Mouse (Mus musculus) cerebellum, postnatal 36 days (tissue): ENCODE results near the gene Cyb561a3.
"Not testable (repeated sequence)": the region's sequence is repeated elsewhere in the genome, so short reads cannot be mapped to it uniquely, and the experiment has no call there.

Source experiments
- DNase-seq, 2 experiments: peaks; one replicate each; pipeline ENCODE4 v3.0.0; 2021 to 2022; ENCODE audit warnings: mixed read lengths in 2 of 2

Gene Cyb561a3

GRCm38 (mm10) chr19:10576690-10577561 lies at the start of gene Cyb561a3, which contains the start of gene Tmem138:
Gene Cyb561a3 (plus strand): TSS chr19:10577172.
Gene Tmem138 (minus strand): TSS chr19:10577362.
- DNase-seq = peak; percentile 91 to 93

DNA sequence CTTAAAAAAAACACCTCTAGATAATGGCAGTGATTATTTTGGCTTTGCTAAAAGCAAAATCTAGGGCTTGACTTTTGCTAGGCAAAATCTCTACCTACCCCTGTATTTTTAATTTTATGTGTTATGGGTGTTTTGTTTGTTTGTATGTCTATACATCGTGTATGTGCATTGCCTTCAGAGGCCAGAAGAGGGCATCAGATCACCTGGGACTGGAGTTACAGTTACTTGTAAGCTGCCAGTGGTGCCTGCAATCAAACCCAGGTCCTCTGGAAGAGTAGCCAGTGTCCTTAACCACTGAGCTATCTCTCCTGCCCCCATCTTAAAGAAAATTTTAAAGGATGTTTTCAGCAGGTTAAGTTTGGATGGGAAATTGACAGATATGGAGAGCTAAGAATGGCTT lies 46.9 kb upstream of the Cyb561a3 start:
- DNase-seq = no peak

DNA sequence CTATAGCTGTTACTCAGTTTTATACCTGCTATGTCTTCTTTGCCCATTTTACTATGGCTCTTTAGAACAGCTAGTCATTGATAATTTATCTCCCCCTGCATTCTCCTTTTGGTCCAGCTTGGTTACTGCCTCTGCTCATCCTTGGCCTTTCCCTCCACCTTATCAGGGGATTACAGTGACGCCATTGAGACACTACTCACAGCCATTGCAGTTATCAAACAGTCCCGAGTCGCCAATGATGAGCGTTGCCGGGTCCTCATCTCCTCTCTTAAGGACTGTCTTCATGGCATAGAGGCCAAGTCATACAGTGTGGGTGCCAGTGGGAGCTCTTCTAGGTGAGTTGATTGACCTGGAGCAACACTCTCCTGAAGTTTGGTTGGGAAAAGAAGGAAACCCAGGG lies 37.5 kb upstream of the Cyb561a3 start:
- DNase-seq = no peak

GRCm38 (mm10) chr19:10555624-10556510 lies 21.1 kb upstream of the Cyb561a3 start, which contains the start of gene Tmem216:
Gene Tmem216 (minus strand): TSS chr19:10556238.
- DNase-seq = peak; percentile 81 to 87

GRCm38 (mm10) chr19:10557001-10557400 lies 20.0 kb upstream of the Cyb561a3 start:
- DNase-seq = no peak

GRCm38 (mm10) chr19:10557430-10557829 lies 19.5 kb upstream of the Cyb561a3 start:
- DNase-seq = no peak

DNA sequence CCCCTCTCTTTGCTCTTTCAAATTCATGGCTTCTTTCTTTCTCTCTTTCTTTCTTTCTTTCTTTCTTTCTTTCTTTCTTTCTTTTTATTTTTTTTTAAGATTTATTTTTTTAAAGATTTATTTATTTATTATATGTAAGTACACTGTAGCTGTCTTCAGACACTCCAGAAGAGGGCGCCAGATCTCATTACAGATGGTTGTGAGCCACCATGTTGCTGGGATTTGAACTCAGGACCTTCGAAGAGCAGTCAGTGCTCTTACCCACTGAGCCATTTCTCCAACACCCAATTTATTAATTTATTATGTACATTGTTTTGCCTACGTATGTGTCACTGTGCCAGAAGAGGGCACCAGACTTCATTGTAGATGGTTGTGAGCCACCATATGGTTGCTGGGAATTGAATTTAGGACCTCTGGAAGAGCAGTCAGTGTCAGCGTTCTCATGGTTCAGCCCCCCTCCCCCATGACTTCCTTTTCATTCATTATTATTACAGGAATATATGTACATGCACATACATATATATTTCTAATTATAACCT lies 19.1 kb upstream of the Cyb561a3 start:
- DNase-seq = not testable (repeated sequence)

DNA sequence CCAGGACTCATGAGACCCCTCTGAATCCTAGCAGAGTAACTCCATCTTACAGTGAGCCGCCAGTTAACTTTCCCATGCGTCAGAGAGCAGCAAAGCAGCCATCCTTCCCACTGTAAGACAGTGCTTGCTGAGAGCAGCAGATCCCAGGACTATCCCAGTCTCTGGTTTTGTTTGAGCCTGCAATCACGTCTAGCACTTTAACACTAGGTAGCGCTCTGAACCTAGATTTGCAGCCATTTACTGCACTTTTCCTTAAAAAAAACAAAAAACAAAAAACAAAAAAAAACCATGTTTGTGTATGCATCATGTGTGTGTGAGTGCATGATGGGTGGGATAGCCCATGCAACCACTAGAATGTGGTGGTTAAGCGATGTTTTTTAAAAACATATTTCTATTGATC lies 16.9 kb upstream of the Cyb561a3 start:
- DNase-seq = no peak

- no peak for DNase-seq
These were observed 15.2 kb upstream of the Cyb561a3 start for GRCm38 (mm10) chr19:10561558-10562314.

GRCm38 (mm10) chr19:10562351-10562750 lies 14.6 kb upstream of the Cyb561a3 start:
- DNase-seq = no peak

DNA sequence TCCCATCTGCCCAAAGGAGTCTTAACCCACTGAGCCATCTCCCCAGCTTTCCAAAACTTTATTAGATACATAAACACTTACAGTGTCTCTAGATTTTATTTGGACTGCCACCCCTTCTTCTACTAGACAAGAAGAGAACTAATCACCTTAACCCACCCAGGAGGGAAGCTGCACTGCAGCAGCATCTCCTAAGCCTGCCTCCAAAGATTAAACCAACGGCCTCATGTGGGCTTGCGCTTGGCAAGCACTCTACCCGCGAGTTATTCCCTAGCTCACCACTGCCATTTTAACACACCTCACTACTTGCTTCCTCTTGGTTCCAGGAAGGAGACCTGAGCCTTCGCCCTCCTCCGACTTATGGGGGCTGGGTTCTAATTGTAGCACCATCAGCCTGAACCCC lies 12.7 kb upstream of the Cyb561a3 start:
- no peak for DNase-seq

DNA sequence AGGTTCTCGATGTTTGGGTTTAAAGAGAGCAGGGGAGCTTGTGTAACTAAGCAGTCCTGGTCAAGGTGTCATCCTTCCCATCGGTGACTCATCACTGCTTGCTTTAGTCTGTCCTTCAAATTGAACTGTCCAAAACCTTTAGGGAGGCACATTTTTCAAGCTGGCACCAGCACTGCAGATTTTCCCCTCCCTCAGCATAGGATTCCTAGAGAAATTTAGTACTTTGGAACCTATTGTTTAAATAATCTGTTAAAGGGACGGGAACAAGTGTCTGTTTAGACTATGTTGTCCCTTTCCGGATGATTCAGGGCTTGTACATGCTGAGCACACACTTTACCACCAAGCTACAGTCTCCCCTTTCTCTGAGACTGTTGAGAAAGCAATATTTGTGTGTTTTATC lies 11.8 kb upstream of the Cyb561a3 start:
- no peak for DNase-seq

GRCm38 (mm10) chr19:10569627-10570026 lies 7.3 kb upstream of the Cyb561a3 start:
- DNase-seq = no peak

- no peak for DNase-seq
These were observed 3.1 kb downstream of the Cyb561a3 start for GRCm38 (mm10) chr19:10580102-10580501.

GRCm38 (mm10) chr19:10580761-10581160 lies 3.8 kb downstream of the Cyb561a3 start:
- no peak for DNase-seq

GRCm38 (mm10) chr19:10581984-10582383 lies 5.0 kb downstream of the Cyb561a3 start:
- DNase-seq = no peak

GRCm38 (mm10) chr19:10583550-10584146 lies 6.7 kb downstream of the Cyb561a3 start:
- no peak for DNase-seq

GRCm38 (mm10) chr19:10585112-10585511 lies 8.1 kb downstream of the Cyb561a3 start:
- DNase-seq = no peak

GRCm38 (mm10) chr19:10587231-10587630 lies 10.3 kb downstream of the Cyb561a3 start:
- no peak for DNase-seq

DNA sequence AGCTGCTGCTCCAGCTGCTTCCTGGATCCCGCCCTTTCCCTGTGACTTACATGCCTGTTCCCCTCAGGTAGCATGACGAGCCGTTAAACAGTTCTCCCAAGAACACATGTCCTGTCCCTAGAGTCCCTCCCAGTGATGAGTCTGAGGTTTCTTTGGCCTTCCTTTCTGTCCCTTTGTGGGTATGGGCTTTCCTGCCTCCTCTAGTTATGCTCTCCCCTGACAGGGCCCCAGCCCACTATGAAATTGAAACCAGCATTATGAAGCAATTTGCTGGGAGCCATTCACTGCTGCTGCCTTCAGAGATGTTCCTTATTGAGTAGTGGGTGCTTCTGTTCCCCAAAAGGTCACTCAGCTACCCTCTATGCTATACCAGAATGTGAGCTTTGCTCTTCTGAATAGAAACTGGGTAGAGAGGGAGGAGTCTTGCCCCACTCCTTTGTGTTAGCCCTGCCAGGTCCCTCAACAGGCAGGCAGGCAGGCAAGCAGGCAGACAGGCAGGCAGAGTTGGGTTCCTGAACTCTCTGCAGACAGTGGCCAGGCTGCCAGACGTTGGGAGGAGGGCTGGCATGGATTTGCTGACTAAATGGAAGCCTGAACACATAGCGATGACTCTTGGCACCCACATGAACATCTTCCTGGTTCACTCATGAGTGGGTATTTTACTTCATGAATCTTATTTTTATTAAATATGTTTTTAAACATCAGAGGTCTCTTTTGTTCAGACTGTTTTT lies 12.3 kb downstream of the Cyb561a3 start:
- DNase-seq = no peak

DNA sequence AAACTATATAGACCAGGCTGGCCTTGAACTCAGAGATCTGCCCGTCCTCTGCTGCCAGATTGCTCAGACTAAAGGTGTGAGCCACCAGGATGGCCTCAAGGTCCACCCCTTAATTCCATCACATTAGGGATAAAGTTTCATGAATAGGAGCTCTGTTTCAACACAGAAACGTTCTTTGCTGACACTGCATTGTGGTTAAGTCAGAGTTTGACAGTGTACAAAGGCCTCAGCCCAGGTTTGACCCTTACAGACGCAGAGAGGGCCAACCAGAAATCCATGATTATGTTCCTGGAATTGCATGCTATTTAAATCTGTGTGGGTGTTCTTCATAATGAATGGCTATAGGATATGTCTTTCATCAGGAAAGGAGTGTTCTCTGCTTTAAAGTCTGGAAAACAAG lies 13.3 kb downstream of the Cyb561a3 start:
- no peak for DNase-seq
